Mouse (Mus musculus) intestine, embryonic 15.5 days (tissue): ENCODE measurements around the gene Obox5. TPM values are rescaled to one million over a fixed set of nuclear protein-coding genes. Genes with fewer than 3 reads are reported as not detected.
"Not testable (repeated sequence)": the region's sequence is repeated elsewhere in the genome, so short reads cannot be mapped to it uniquely, and the experiment has no call there.

Source experiments
- ATAC-seq: fragments of 200-750 bp; cut with Nextera tagmentation; 2 replicates; pipeline ENCODE4 v1.8.0; 2017; ENCODE audit warnings: moderate TSS enrichment, moderate library complexity
- H3K27ac ChIP-seq: fragments of 300-500 bp; sonication (generic); 2 replicates; pipeline ENCODE4 v1.5.1; 2015; ENCODE audit warnings: mild to moderate bottlenecking, inconsistent platforms
- H3K27me3 ChIP-seq: fragments of 300-500 bp; sonication (generic); replicated peaks from 2 replicates; pipeline ENCODE4 v1.6.1; 2015; ENCODE audit warnings: inconsistent platforms
- H3K36me3 ChIP-seq: fragments of 300-500 bp; sonication (generic); 2 replicates; pipeline ENCODE4 v1.6.1; 2015; ENCODE audit warnings: inconsistent platforms
- H3K4me1 ChIP-seq: fragments of 300-500 bp; sonication (generic); replicated peaks from 2 replicates; pipeline ENCODE4 v1.6.1; 2015; ENCODE audit warnings: inconsistent platforms
- H3K4me2 ChIP-seq: fragments of 300-500 bp; sonication (generic); replicated peaks from 2 replicates; pipeline ENCODE4 v1.6.1; 2015; ENCODE audit warnings: mild to moderate bottlenecking, inconsistent platforms
- H3K4me3 ChIP-seq: fragments of 300-500 bp; sonication (generic); replicated peaks from 2 replicates; pipeline ENCODE4 v1.5.1; 2015; ENCODE audit warnings: inconsistent platforms
- H3K9ac ChIP-seq: fragments of 300-500 bp; sonication (generic); 2 replicates; pipeline ENCODE4 v1.6.1; 2015; ENCODE audit warnings: inconsistent platforms
- H3K9me3 ChIP-seq: fragments of 300-500 bp; sonication (generic); 2 replicates; pipeline ENCODE4 v1.6.1; 2016; ENCODE audit warnings: inconsistent platforms
- WGBS: fragments of 180-500 bp; shearing (Covaris S2); methylation state at CpG from one replicate; pipeline ENCODE4 v1.1.7; 2015; 5-methylcytosine and 5-hydroxymethylcytosine counted together
- polyA plus RNA-seq: library from polyadenylated mRNA; unstranded; fragments of >200 nt; fragmentation: Nextera tagmentation; extraction: Ambion mirVana; gene quantifications from 2 replicates; pipeline ENCODE4 v1.2.1, GENCODE M21; 2015

Obox5 gene
- not detected in 2 replicates for polyA plus RNA-seq

GRCm38 (mm10) chr7:15749831-15750230 lies at the start of gene Obox5:
TSS of gene Obox5 (plus strand) at chr7:15750131.
- not testable (repeated sequence) for H3K27ac ChIP-seq, H3K9me3 ChIP-seq, H3K4me2 ChIP-seq, ATAC-seq, H3K4me1 ChIP-seq, H3K4me3 ChIP-seq, H3K9ac ChIP-seq, H3K36me3 ChIP-seq, H3K27me3 ChIP-seq
- 81% methylated on average over 2 of the region's 2 CpGs for whole genome bisulfite sequencing

GRCm38 (mm10) chr7:15749296-15749695 lies 635 bp upstream of the Obox5 start:
- not testable (repeated sequence) for ATAC-seq, H3K4me1 ChIP-seq, H3K4me3 ChIP-seq, H3K4me2 ChIP-seq, H3K9ac ChIP-seq, H3K36me3 ChIP-seq, H3K9me3 ChIP-seq, H3K27me3 ChIP-seq, H3K27ac ChIP-seq
- WGBS = 73% methylated on average over 5 of the region's 5 CpGs

Other genes starting within 250 kb of the Obox5 start
- not detected in 2 replicates for gene Obox3, start 110.2 kb upstream of the Obox5 start, polyA plus RNA-seq
- not detected in 2 replicates for gene Obox6, start 89.5 kb downstream of the Obox5 start, polyA plus RNA-seq
- gene Crx, start 129.8 kb downstream of the Obox5 start, polyA plus RNA-seq = not detected in 2 replicates
- gene Crxos, start 132.5 kb downstream of the Obox5 start, polyA plus RNA-seq = not detected in 2 replicates
- gene Selenow, start 172.3 kb downstream of the Obox5 start, polyA plus RNA-seq = 645 and 657 TPM in 2 replicates
- gene Nop53, start 195.9 kb downstream of the Obox5 start, polyA plus RNA-seq = 161 and 174 TPM in 2 replicates
- 42.3 and 50.9 TPM in 2 replicates for gene Ehd2, start 217.4 kb downstream of the Obox5 start, polyA plus RNA-seq